Mouse (Mus musculus) MEL (cell line): ENCODE results near the gene Sf3b5.

Source experiments
- CTCF ChIP-seq, 3 experiments: IDR thresholded peaks in 2 of 3; conservative IDR thresholded peaks in 1 of 3; 2 replicates each; pipeline ENCODE4 v1.5.1; 2011 to 2012; ENCODE audit warnings: low read length in 3 of 3, low read depth in 2 of 3, mild to moderate bottlenecking in 2 of 3, improper control_type of control experiment in 1 of 3, inconsistent platforms in 1 of 3, mixed read lengths in 1 of 3, moderate library complexity in 1 of 3; ENCODE audit not compliant: control insufficient read depth in 1 of 3, insufficient read depth in 1 of 3, poor library complexity in 1 of 3, severe bottlenecking in 1 of 3
- EP300 ChIP-seq, 2 experiments: IDR thresholded peaks; 2 replicates each; pipeline ENCODE4 v1.6.1; 2011; ENCODE audit warnings: improper control_type of control experiment in 2 of 2, low read length in 2 of 2, low read depth in 1 of 2, mild to moderate bottlenecking in 1 of 2
- MAFK ChIP-seq: IDR thresholded peaks from 2 replicates; pipeline ENCODE4 v1.6.1; 2011; ENCODE audit warnings: low read depth, mild to moderate bottlenecking, low read length, improper control_type of control experiment, borderline replicate concordance
- NELFE ChIP-seq: IDR thresholded peaks from 2 replicates; pipeline ENCODE4 v1.6.1; 2011; ENCODE audit warnings: low read depth, low read length, improper control_type of control experiment
- POLR2A ChIP-seq, 2 experiments: IDR thresholded peaks; 2 replicates each; pipeline ENCODE4 v1.6.1; 2011 to 2012; ENCODE audit warnings: low read length in 2 of 2, mild to moderate bottlenecking in 2 of 2, control low read depth in 1 of 2, improper control_type of control experiment in 1 of 2, low read depth in 1 of 2, moderate library complexity in 1 of 2; ENCODE audit not compliant: control insufficient read depth in 1 of 2, insufficient read depth in 1 of 2, poor library complexity in 1 of 2
- POLR2AphosphoS5 ChIP-seq: IDR thresholded peaks from 2 replicates; pipeline ENCODE4 v1.6.1; 2012; ENCODE audit warnings: low read depth, borderline replicate concordance, mild to moderate bottlenecking, inconsistent platforms, low read length, moderate library complexity, mixed read lengths
- UBTF ChIP-seq: IDR thresholded peaks from 2 replicates; pipeline ENCODE4 v1.6.1; 2012; ENCODE audit warnings: low read depth, mild to moderate bottlenecking, inconsistent platforms, low read length, improper control_type of control experiment, moderate library complexity, borderline replicate concordance; ENCODE audit not compliant: insufficient read depth

DNA sequence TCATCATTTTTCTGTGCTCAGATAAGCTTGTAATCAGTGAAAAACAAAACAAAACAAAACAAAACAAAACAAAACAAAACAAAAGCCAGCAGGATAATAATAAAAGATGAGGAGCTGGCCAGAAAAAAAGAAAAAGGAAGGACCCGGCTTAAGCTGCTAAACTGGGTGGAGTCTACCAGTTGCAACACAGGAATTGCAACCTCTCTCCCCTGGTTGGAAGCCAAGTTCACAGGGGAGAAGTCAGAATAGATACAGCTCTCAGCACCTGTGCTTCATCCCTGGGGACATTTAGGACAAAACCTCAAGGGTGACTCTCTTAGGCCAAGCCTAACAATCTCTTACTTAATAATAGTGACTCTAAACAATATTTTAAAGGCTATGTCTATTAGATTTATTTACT is 49.3 kb upstream of the Sf3b5 start:
- TF ChIP-seq EP300 (IDR thresholded peaks at IDR 0.05; ENCODE audit: low read depth in 1 of 2, low read length in 2 of 2) (no peak), UBTF (no peak), NELFE (no peak), CTCF (IDR thresholded peaks at IDR 0.05 in 2 of 3, conservative IDR thresholded peaks at IDR 0.05 in 1 of 3; ENCODE audit: control insufficient read depth in 1 of 3, insufficient read depth in 1 of 3, low read depth in 2 of 3, low read length in 3 of 3, poor library complexity in 1 of 3, severe bottlenecking in 1 of 3) (no peak), POLR2A (IDR thresholded peaks at IDR 0.05; ENCODE audit: control insufficient read depth in 1 of 2, insufficient read depth in 1 of 2, low read depth in 1 of 2, low read length in 2 of 2, poor library complexity in 1 of 2) (no peak), MAFK (no peak), POLR2AphosphoS5 (no peak)
